Mouse (Mus musculus) E14TG2a.4 (cell line): ENCODE measurements around the gene Shc3.

ENCODE experiments used
- CTCF ChIP-seq: conservative IDR thresholded peaks from 2 replicates; pipeline ENCODE4 v1.5.1; 2014; ENCODE audit warnings: low read length
- NANOG ChIP-seq: IDR thresholded peaks from 2 replicates; pipeline ENCODE4 v1.6.1; 2014; ENCODE audit warnings: borderline replicate concordance, low read length, mixed read lengths
- POU5F1 ChIP-seq: IDR thresholded peaks from 2 replicates; pipeline ENCODE4 v1.6.1; 2014; ENCODE audit warnings: low read length, borderline replicate concordance

GRCm38 (mm10) chr13:51488945-51489344 lies 80.3 kb downstream of the Shc3 start:
- TF ChIP-seq CTCF (no peak), NANOG (no peak), POU5F1 (no peak)
